In the genomic region with DNA sequence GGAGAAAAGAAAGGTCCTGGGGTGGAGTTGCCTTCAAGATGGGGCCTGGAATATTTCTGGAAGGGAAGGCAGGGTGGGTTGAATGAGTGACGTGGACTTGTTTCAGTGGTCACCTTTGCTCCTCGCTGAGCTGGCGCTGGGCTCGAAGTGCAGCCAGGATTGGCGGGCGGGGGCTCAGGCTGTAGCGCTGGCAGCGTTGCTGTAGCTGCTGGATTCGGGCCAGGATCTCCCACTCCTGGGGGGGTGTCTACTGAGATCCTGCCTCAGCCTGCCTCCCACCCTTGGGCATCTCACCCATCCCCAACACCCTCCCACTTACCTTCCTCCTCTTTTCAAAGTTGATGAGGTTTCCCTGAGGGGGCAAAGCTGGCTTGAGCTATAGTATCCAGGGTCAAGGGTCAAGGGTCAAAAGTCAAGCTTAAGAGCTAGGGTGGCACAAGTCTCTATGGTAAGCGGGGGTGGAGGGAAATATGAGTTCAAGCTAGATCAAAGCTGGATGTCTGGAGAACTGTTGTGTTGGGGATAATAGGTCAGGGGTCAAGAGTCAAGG, we compare ENCODE assay signal across 9 mouse cellular contexts. TPM values are rescaled to one million over a fixed set of nuclear protein-coding genes. Genes with fewer than 3 reads are reported as not detected.
"Had no signal": no experiment of that assay in that cellular context is flagged by ENCODE, and none has a peak within 500 bp of the region (broad histone marks: within the 10 kb centered on the region; RNA-seq: fewer than 3 reads in every experiment).

No protein-coding gene starts in this region.

- DNase-seq: lung, adult 18-20 months; lung, embryonic 14.5 days; lung, postnatal 10 days; lung, postnatal 4 days; midbrain, embryonic 14.5 days; thymus, adult 2 months; thymus, postnatal 25 days; thymus, postnatal 4 days had no signal

RNA-seq across cellular contexts. Expression of a gene that starts 25.7 kb away (rescaled TPM):
- polyA plus RNA-seq: spleen, adult 2 months had no signal
